In the genomic region with DNA sequence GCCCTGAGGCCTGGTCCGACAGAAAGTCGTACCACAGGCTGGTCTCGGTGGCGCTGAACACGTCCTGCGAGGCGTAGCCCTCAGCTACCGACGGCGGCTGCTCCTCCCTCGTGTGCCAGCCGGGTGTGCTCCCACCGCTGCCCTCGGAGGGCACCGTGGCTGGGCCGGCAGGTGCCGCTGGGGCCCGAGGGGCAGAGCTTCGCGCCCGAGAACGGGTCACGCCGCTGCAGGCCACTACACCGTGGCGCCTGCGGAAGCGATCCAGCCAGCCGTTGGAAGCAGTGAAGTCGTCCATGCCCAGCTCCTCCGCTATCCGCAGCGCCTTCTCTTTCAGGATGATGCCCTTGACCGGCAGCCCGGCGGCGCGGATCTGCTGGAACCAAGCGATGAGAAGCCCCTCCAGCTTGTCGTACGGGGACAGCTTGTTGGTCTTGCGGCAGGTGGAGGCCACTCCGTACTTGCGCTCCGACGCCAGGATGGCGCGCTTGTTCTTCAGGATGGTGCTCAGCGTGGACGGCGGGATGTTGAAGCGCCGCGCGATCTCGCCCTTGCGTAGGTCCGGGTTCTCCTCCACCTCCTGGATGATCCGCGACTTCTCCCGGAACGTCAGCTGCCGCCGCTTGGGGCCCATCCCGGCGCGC, we compare ENCODE assay signal across 8 mouse cellular contexts. TPM values are rescaled to one million over a fixed set of nuclear protein-coding genes. Genes with fewer than 3 reads are reported as not detected.
DNase-seq lines count a peak whose midpoint lies in the region; ATAC-seq and TF ChIP-seq lines count a peak whose summit lies in the region.

No protein-coding gene starts in this region.

- peaks cover 11% of the 10 kb centered on the region for H3K36me3 ChIP-seq in forebrain, embryonic 14.5 days (ENCODE audit: control insufficient read depth, insufficient read depth, low read length)
- H3K36me3 ChIP-seq in lung, postnatal 0 days (ENCODE audit: insufficient read depth, low read length) = no peaks in the 10 kb centered on the region

- H3K9me3 ChIP-seq in forebrain, embryonic 14.5 days (replicated peaks; ENCODE audit: control insufficient read depth, low read length) = no peaks in the 10 kb centered on the region
- no peaks in the 10 kb centered on the region for H3K9me3 ChIP-seq in lung, postnatal 0 days (ENCODE audit: low read length)

- DNase-seq in ES-CJ7 (ENCODE audit: low read depth, low spot score) = peak; percentile 76
- DNase-seq in forebrain, embryonic 14.5 days (ENCODE audit: low spot score) = peak; percentile 75
- peak; percentile 60 to 71 for DNase-seq in heart, postnatal 36 days
- DNase-seq in layer of hippocampus, adult 2 months (ENCODE audit: low spot score in 2 of 2) = peak; percentile 55 to 58
- DNase-seq in lung, postnatal 0 days (ENCODE audit: low spot score) = peak; percentile 83
- DNase-seq in ovary, adult 18-20 months (ENCODE audit: low spot score) = peak; percentile 36
- peak; percentile 27 to 42 for DNase-seq in thymus, postnatal 10 days (ENCODE audit: low spot score in 2 of 2)

- peak; percentile 60 for ATAC-seq in cerebellum, adult (ENCODE audit: insufficient number of reproducible peaks, low FRiP score, low TSS enrichment)
- peak; percentile 53 for ATAC-seq in forebrain, embryonic 14.5 days
- peak; percentile 78 for ATAC-seq in lung, postnatal 0 days

- peak; percentile 18 for TF ChIP-seq CTCF in layer of hippocampus, adult 2 months (conservative IDR thresholded peaks at IDR 0.05)
- peak; percentile 4; the same call in 1 of the 2 replicates for TF ChIP-seq CTCF in lung, postnatal 0 days (IDR thresholded peaks at IDR 0.05)

- H3K27ac ChIP-seq in forebrain, embryonic 14.5 days (ENCODE audit: low read depth, low read length) = peak overlapping the region; percentile 96
- H3K27ac ChIP-seq in layer of hippocampus, adult 2 months = peak overlapping the region; percentile 94
- peak overlapping the region; percentile 96 for H3K27ac ChIP-seq in lung, postnatal 0 days (ENCODE audit: low read length)

- no peaks in the 10 kb centered on the region for H3K27me3 ChIP-seq in forebrain, embryonic 14.5 days (replicated peaks; ENCODE audit: control insufficient read depth, insufficient read depth, low read length)
- no peaks in the 10 kb centered on the region for H3K27me3 ChIP-seq in lung, postnatal 0 days (replicated peaks; ENCODE audit: insufficient read depth, low read length)

- H3K4me3 ChIP-seq in forebrain, embryonic 14.5 days (ENCODE audit: low read depth, low read length) = peak overlapping the region; percentile 91
- peak overlapping the region; percentile 90 for H3K4me3 ChIP-seq in layer of hippocampus, adult 2 months
- peak overlapping the region; percentile 78 for H3K4me3 ChIP-seq in lung, postnatal 0 days (ENCODE audit: low read depth, low read length)

- peak overlapping the region; percentile 96 for H3K9ac ChIP-seq in forebrain, embryonic 14.5 days (ENCODE audit: low read length)
- H3K9ac ChIP-seq in lung, postnatal 0 days (replicated peaks; ENCODE audit: low read depth) = peak overlapping the region; percentile 87

- H3K4me1 ChIP-seq in forebrain, embryonic 14.5 days (ENCODE audit: control insufficient read depth, insufficient read depth, low read length) = peaks cover 30% of the 10 kb centered on the region
- H3K4me1 ChIP-seq in lung, postnatal 0 days (ENCODE audit: insufficient read depth, low read depth, low read length) = peaks cover 21% of the 10 kb centered on the region

- intact Hi-C loops in heart, postnatal 36 days (cut with DNase I) = loop anchor here (5.0 kb wide), 1 partner anchor 233 kb away; no protein-coding TSS in a partner anchor

- under 1% methylated on average over 65 of the region's 67 CpGs for WGBS in forebrain, embryonic 14.5 days
- WGBS in lung, postnatal 0 days = under 1% methylated on average over 62 of the region's 67 CpGs

- TF ChIP-seq EP300 in lung, postnatal 0 days (IDR thresholded peaks at IDR 0.05) = no peak

- H3K4me2 ChIP-seq in forebrain, embryonic 14.5 days (ENCODE audit: low read length) = peak overlapping the region; percentile 69
- peak overlapping the region; percentile 95 for H3K4me2 ChIP-seq in lung, postnatal 0 days (replicated peaks; ENCODE audit: low read depth, low read length)

RNA-seq across cellular contexts. Expression of a gene that starts 0.5 kb away (rescaled TPM):
- 9.3 and 9.7 TPM in 2 replicates for polyA plus RNA-seq in forebrain, embryonic 14.5 days (2014; fragmentation: Nextera tagmentation; extraction: Ambion mirVana)
- total RNA-seq in heart, postnatal 36 days (2021) = 10 to 100 TPM; 85.1 to 86.2 TPM
- 10 to 100 TPM; 72.3 to 78.8 TPM for total RNA-seq in layer of hippocampus, adult 2 months (2021)
- 13.2 and 14.9 TPM in 2 replicates for polyA plus RNA-seq in lung, postnatal 0 days (2015; fragmentation: Nextera tagmentation; extraction: Ambion mirVana)

RNA-seq across cellular contexts. Expression of a gene that starts 7.4 kb away (rescaled TPM):
- polyA plus RNA-seq in forebrain, embryonic 14.5 days (2014; fragmentation: Nextera tagmentation; extraction: Ambion mirVana) = 30.0 and 32.0 TPM in 2 replicates
- 1 to 10 TPM; 6.1 to 7.0 TPM for total RNA-seq in heart, postnatal 36 days (2021)
- 10 to 100 TPM; 23.4 to 25.5 TPM for total RNA-seq in layer of hippocampus, adult 2 months (2021)
- 36.5 and 38.7 TPM in 2 replicates for polyA plus RNA-seq in lung, postnatal 0 days (2015; fragmentation: Nextera tagmentation; extraction: Ambion mirVana)

RNA-seq across cellular contexts. Expression of a gene that starts 7.7 kb away (rescaled TPM):
- polyA plus RNA-seq in forebrain, embryonic 14.5 days (2014; fragmentation: Nextera tagmentation; extraction: Ambion mirVana) = 10.1 and 11.8 TPM in 2 replicates
- 1 to 10 TPM; 5.7 to 6.2 TPM for total RNA-seq in heart, postnatal 36 days (2021)
- total RNA-seq in layer of hippocampus, adult 2 months (2021) = 1 to 10 TPM; 8.5 to 8.9 TPM
- 12.2 TPM in 2 replicates for polyA plus RNA-seq in lung, postnatal 0 days (2015; fragmentation: Nextera tagmentation; extraction: Ambion mirVana)

RNA-seq across cellular contexts. Expression of a gene that starts 19.5 kb away (rescaled TPM):
- polyA plus RNA-seq in forebrain, embryonic 14.5 days (2014; fragmentation: Nextera tagmentation; extraction: Ambion mirVana) = 110 and 112 TPM in 2 replicates
- 10 to 100 TPM in 1 of 2 experiments, 1 to 10 TPM in 1; 9.7 to 12.8 TPM for total RNA-seq in heart, postnatal 36 days (2021)
- total RNA-seq in layer of hippocampus, adult 2 months (2021) = 10 to 100 TPM; 46.0 to 46.7 TPM
- polyA plus RNA-seq in lung, postnatal 0 days (2015; fragmentation: Nextera tagmentation; extraction: Ambion mirVana) = 28.3 and 32.8 TPM in 2 replicates

RNA-seq across cellular contexts. Expression of a gene that starts 27.5 kb away (rescaled TPM):
- 29.9 and 30.3 TPM in 2 replicates for polyA plus RNA-seq in forebrain, embryonic 14.5 days (2014; fragmentation: Nextera tagmentation; extraction: Ambion mirVana)
- total RNA-seq in heart, postnatal 36 days (2021) = 10 to 100 TPM; 31.5 to 36.5 TPM
- total RNA-seq in layer of hippocampus, adult 2 months (2021) = 10 to 100 TPM; 20.9 to 26.0 TPM
- polyA plus RNA-seq in lung, postnatal 0 days (2015; fragmentation: Nextera tagmentation; extraction: Ambion mirVana) = 27.9 and 28.0 TPM in 2 replicates

Comparison
In these comparisons a context has a peak if more than half of its experiments do, and no peak if none do; other contexts are left out.
1. Peak in every context shown above with its lines: DNase-seq, ATAC-seq, H3K4me3 ChIP-seq and H3K27ac ChIP-seq.